Mouse (Mus musculus): Measurements from ENCODE around the gene Pex6.

Pex6 gene

DNA sequence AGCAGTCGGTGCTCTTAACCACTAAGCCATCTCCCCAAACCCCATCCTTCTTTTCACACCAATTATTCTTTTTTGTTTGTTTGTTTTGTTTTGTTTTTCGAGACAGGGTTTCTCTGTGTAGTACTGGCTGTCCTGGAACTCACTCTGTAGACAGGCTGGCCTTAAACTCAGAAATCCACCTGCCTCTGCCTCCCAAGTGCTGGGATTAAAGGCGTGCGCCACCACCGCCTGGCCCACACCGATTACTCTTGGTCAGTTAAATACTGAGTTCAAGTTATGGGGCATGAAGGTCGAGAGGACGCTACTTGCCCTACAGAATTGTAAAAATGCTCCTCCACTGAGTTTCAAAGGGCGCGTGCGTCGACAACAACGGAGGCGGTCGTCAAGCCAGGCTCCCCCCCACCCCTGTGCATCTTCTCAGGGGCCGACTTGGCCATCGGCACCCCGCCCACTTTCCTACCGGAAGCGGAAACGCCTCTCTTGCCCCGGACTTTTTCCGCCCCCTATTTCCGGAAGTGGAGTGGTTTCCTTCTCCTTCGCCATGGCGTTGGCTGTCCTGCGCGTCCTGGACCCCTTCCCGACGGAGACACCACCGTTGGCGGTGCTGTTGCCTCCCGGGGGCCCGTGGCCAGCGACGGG is at the start of gene Pex6:
Gene Pex6, plus strand, starts transcription at position 505 of the 639 bp plus-strand sequence.
- peak; percentile 91 for DNase-seq

GRCm38 (mm10) chr17:46661981-46662380 is 49.3 kb upstream of the Pex6 start:
- DNase-seq: no peak

GRCm38 (mm10) chr17:46662730-46663129 is 48.5 kb upstream of the Pex6 start:
- DNase-seq: peak; percentile 44

DNA sequence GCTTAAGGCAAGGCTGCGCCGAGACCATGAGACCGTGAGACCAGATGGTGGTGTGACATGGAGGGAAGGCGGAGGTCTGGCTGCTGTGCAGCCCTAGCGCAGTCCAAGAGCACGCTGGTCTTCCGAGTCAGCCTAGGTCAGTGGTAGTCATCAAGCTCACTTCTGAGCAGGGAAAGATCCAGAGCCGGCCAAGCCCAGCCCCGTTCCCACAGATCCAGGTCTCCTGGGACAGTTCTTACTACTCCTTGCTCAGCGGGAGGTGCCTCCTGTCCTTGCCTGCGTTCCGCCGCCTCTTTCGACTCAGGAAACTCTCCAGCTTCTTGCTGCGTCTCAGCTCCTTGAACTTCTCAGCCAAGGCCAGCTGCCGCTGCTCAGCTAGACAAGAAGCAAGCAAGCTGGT is 43.6 kb upstream of the Pex6 start:
- DNase-seq: no peak

DNA sequence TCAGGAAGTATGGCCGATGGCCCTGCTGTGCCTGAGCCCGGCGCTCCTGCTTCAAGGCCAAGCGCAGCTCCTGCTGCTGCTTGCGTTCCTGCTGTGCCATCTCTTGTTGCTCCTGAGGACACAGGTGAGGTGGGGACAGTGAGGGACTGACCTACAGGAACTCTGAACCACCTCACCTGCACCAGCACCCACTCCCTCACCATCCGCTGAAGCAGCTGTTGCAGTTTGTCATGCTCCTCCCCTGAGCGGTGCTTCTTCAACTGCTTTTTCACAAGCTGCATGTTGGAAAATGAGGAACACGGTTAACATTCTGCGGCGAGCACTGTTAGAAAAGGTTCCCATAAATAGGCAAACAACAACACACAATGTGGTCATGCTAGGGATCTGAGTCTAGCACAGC is 41.4 kb upstream of the Pex6 start:
- DNase-seq: no peak

GRCm38 (mm10) chr17:46673850-46674529 is 37.3 kb upstream of the Pex6 start, which contains the start of gene Rrp36:
Rrp36 (minus strand) TSS chr17:46674352.
- DNase-seq: peak; percentile 92

- DNase-seq: no peak
Measured at GRCm38 (mm10) chr17:46674530-46675283, 36.6 kb upstream of the Pex6 start.

GRCm38 (mm10) chr17:46678416-46678815 is 32.8 kb upstream of the Pex6 start, which contains the start of gene Mea1:
Mea1 (plus strand) TSS chr17:46678793.
- DNase-seq: peak; percentile 51

DNA sequence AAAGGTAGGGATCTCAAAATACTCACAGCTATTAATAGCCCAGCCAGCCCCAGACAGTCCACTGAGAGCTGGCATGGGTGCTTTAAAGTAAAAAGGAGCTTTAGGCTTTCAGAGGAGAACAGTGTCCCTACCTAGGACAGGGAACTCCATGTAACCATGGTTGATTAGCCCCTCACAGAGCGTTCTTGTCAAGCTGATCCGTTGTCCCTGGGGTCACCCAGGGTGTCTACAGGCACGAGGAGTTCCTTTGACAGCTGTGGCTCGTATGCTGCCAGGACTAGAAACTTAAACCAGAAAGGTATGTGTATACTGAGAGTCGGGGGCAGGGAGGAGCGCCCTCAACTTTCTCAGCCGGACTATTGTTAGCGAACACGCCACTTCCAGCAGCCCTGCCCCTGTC is 32.4 kb upstream of the Pex6 start:
- no peak for DNase-seq

DNA sequence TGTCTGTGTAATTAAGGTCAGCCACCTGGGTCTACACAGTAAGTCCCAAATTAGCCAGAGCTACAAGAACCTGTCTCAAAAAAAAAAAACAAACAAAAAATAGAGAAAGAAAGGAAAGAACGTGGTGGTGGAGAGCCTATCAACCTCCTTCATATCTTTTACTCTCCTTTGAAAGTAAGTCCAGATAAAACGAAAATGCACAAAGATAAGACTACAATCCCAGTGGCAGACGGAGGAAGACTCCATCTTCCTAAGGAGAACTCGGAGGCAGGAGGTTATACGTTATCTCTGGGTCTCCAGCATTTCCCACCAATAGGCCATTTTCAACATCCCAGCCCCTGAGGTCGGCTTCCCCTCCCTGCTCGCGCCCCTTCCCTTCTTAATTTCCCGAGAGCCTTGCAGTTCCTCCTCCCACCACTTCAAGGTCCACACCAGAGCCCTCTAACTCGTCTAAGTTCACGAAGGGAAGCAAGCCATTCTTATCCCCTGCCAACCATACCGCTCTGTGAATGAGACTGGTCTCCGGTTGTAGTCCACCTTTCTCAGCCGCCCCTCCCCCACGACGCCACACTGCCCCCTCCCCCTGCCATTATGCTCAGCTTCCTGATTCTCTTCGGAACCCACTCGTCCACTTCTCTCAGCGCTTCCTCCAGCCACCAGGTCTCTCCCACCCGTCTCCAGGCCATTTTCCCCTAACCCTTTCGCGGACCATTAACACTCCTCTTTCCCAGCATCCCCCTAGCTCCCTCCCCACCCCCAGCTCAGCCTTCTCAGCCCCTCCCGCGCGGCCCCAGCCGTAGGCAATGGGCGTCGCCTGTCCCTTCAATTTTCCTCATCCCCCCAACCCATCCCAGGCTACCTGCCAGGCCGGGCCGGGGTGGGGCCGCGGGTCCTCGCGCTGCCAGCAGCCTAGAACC is 31.2 kb upstream of the Pex6 start:
- peak; percentile 40 for DNase-seq

DNA sequence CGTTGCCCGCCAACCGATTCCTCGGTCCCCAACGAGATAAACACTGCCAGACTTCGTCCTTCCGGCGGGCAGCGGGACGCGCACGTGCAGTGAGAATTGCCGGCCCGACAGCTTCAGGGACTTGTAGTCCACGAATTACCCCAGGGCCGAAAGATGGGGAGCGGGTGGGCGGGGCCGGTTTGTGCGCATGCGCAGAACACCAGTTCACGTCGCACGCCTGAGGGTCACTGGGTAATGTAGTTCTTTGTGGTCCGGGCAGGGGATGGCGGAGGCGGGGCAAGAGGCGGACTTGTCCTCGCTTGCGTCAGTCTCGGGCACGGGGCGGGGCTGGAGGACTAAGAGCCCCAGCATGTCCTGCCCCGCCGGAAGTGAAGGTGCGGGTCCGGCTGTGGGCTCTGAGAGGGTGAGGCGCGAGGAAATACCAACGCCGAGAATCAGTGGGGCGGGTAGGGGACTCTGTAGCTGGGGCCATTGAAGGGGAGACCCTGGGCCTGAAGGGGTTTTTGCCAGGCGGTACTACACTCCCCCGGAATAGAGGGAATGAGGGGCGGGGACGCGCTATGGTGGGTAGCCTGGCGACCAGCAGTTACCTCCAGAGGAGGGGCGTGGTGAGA is 30.4 kb upstream of the Pex6 start, which contains the start of gene Klhdc3:
Gene Klhdc3, minus strand, starts transcription at position 155 of the 614 bp plus-strand sequence.
- DNase-seq: peak; percentile 96

DNA sequence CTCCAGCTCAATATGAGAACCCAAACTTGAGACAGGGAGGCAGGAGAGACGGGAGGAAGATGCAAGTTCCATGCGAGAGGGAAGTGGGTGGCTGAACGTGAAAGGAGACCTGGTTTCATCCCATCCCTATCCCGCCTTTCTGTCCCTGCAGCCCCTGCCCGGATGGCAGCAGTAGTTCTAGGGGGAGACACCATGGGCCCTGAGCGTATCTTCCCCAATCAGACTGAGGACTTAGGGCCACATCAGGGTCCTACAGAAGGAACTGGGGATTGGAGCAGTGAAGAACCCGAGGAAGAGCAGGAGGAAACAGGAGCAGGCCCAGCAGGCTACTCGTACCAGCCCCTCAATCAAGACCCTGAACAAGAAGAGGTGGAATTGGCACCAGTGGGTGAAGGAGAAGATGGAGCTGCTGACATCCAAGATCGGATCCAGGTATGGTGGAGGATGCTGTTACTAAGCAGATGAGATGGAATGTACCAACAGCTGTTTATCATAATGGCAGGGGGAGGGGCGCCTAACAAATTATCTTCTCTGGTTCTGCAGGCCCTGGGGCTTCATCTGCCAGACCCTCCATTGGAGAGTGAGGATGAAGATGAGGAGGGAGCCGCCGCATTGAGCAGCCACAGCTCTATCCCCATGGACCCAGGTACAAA is 29.7 kb upstream of the Pex6 start:
- DNase-seq: no peak

DNA sequence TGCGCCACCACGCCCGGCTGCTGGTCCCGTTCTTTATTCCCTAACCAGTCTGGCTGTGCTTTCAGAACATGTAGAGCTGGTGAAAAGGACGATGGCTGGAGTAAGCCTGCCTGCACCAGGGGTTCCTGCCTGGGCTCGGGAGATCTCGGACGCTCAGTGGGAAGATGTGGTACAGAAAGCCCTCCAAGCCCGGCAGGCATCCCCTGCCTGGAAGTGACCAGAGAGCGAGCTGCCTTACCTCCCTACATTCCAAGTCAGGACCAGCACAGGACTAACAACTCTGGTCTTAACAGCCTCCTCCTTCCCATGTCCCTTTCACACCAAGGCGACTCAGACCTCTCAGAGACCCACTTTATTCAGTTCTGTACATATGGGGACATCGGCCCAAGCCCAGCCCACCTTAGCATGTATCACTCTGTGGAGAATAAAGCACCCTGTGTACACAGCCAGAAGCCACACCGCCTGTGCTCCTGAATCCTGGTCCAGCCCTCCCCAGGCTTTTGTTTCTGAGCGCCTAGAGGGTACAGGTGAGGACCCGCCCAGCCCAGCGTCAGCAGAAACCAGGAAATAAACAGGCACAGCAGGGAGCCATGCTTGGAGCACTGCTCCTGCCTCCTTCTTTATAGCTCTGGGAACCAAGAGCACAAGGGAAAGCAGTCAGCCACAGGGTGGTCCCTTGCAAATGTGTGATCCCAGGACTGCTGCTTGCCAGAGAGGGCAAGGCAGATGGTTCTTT is 28.4 kb upstream of the Pex6 start:
- no peak for DNase-seq

GRCm38 (mm10) chr17:46685913-46686312 is 25.4 kb upstream of the Pex6 start:
- no peak for DNase-seq

- no peak for DNase-seq
Measured at GRCm38 (mm10) chr17:46690665-46691064, 20.6 kb upstream of the Pex6 start.

DNA sequence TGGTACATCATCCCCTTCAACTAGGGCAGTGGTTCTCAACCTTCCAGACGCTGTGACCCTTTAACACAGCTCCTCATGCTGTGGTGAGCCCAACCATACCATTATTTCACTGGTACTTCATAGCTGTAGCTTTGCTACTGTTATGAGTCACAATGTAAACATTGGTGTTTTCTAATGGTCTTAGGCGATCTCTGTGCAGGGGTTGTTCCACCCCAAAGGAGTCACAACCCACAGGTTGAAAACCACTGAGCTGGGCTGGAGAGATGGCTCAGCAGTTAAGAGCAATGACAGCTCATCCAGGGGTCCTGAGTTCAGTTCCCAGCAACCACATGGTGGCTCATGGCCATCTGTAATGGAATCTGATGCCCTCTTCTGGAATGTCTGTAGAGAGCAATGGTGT is 19.9 kb upstream of the Pex6 start:
- DNase-seq: no peak

GRCm38 (mm10) chr17:46694517-46695063 is 16.7 kb upstream of the Pex6 start:
- DNase-seq: no peak

- DNase-seq: no peak
Measured at GRCm38 (mm10) chr17:46698515-46698914, 12.7 kb upstream of the Pex6 start.

DNA sequence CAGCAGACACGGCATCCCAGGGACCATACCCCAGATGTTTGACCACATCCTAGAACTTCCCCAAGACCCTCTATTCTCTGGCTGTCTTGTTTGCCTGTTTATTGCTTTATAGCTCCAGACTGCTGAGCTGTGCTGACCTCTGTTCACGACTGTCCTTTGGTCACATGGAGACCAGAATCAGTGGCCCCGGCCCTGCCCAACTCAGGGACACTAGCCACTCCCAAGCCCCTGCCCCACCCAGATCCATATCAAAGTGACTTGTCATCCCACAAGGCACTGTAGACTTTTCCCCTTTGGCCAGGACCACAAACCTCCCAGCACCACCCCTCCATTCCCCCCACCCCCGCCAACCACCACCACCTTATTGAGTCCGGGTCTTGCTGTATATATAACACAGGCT is 12.0 kb upstream of the Pex6 start:
- no peak for DNase-seq

DNA sequence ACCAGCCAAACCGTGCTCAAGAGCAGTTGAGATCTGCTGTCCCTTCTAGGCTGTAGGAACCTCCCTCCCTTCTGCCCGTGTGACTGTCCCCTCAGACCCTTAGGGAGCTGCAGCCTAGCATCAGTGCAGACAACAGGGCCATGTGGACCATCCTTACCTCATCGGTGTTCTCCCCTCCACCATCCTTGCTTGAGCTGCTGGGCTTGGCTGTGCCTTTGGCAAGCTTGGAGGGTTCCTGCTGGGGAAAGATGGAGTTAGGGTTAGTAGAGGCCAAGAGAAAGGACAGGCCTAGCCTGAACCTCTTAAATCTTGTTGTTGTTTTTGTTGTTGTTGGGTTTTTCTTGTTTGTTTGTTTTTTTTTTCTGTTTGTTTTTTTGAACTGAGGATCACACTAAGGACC is 11.4 kb upstream of the Pex6 start:
- no peak for DNase-seq

DNA sequence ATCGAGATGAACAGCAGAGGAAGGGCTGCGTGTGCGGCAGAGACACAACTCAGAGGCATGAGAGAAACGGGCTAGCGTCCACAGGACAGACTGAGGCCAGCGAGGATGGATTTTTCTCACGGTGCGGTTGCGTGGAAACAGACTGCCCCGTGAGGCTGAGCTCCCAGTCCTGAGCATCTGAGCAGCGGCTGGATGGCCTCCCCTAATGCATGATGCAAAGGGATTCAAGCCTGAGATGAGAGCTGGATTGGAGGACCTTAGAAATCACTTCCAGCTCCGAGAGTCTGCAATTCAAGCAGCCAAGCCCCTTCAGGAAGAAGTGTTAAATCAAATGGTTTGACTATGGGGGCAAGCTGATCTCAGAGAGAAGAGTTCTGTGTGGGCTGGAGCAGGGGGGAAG is 9.8 kb upstream of the Pex6 start:
- no peak for DNase-seq

Measured in kidney, adult 11 months (tissue).